Mouse (Mus musculus): ENCODE measurements around the gene Sema4c.

DNA sequence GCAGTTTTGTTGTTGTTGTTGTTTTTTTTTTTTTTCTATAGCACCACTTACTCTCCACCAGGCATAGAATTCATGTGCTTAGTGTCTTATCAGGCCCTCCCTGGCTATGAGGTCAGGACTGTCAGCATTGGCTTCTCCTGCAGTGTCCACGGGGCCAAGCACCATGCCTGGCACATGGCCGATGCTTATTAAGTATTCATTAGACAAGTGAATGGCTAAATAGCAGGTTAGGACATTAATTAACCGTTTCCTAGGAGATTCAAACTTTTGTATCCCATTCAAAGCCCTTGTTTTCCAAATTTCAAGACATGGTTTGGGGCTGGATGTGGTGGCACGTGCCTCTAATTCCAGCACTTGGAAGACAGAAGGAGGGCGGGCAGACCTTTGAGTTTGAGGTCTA lies 23.1 kb upstream of the Sema4c start:
- no peak for TF ChIP-seq MAFK (IDR thresholded peaks at IDR 0.05; ENCODE audit: insufficient read depth, low read depth, low read length)
- TF ChIP-seq HCFC1 (IDR thresholded peaks at IDR 0.05; ENCODE audit: borderline replicate concordance, insufficient read depth, low read length), result no peak
